Mouse (Mus musculus): ENCODE measurements at regions not wholly inside any gene's neighbourhood (a gene's known extent, or its start where the extent isn't known, plus 50 kb on each side); places are given as distances from the start of the nearest gene placed in this dataset.

DNA sequence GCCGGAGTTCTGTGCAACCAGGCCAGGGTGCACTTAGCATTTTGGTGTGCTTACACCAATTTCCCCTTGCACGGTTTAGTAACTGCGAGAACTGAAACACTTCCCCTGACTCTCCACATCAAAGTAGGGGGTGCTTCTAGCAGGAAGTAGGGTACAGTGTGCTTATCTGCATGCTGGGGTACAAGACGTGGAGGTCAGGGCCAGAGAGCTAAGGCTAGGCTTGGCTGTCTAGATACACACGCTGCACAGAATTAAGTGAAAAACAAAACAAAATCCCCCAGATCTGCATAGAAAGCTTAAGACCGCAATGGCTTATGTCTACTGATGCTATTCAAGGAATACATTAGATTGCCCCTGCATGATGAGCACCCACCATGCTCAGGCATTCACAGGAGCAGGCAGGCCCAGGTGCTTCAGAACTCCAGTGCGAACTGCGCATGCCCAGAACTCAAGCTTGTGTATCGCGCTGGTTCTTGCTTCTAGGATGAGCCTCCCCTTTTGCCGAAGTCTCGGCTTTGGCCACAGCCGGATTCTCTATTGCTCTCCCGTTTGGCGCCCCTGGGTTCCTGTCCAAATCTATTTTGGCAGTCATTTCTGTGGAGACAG lies 78.9 kb upstream of the Slc38a2 start:
- TF ChIP-seq CTCF (IDR thresholded peaks at IDR 0.05; ENCODE audit: borderline replicate concordance, control insufficient read depth, extremely low read depth, insufficient read depth, low read length, poor library complexity) (no peak), POLR2A (IDR thresholded peaks at IDR 0.05; ENCODE audit: control insufficient read depth, extremely low read depth, insufficient read depth, low read length, poor library complexity) (peak; percentile 17; the same call in 1 of the 2 replicates)
